Mouse (Mus musculus) gonadal fat pad, adult 2 months (tissue): ENCODE results near the gene Polr2g. TPM values are rescaled to one million over a fixed set of nuclear protein-coding genes. Genes with fewer than 3 reads are reported as not detected.

ENCODE experiments used
- DNase-seq: peaks from one replicate; pipeline ENCODE4 v3.0.0-alpha.2; 2012; ENCODE audit warnings: low read depth
- polyA plus RNA-seq: library from polyadenylated mRNA; depleted of rRNA; stranded (reverse); fragments of >200 nt; gene quantifications from 2 replicates; pipeline ENCODE4 v1.2.3, GENCODE M21; 2012; rRNA removed

Polr2g gene
- polyA plus RNA-seq, 1 experiment: 105 TPM

DNA sequence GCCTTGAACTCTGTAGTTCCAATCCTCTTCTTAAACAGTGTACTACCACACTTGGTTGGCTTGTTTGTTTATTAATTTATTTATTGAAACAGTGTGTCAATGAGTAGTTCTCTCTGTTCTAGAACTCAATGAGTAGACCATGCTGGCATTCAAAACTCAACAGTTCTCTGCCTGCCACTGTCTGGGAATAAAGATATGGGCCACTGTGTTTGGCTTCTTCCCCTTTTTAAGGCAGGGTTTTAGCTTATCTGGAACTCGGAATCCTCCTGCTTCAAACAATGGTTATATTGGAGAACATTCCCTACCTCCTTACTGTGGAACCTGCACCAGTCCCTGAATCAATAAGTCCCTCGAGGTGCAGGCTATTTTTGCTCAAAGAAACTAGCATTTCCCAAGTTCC, 39.5 kb downstream of the Polr2g start:
- no peak for DNase-seq

DNA sequence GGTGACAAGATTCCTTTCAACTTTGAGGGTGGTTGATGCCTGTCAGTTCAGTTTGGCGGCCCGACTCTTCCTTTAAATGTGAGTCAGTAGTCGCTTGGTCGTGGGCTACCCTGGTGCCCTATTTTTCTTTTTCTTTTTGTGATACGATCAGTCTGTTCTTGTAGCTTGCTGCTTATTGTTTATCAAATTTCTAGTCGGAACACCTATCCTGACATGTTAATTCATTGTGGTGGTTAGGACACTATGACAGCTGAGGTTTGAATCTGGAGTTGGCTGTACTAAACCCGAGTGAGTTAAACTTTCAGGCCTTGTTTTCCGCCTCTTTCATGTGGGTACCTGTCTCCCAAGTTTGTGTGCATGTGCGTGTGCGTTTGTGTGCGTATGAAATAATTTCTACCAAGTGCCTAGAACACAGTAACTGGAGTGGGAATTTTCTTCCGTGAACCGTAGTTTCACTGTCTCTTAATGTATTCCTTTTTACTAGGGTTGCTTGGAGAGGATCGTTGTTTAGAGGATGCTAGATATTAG, 40.8 kb downstream of the Polr2g start:
- DNase-seq: no peak

DNA sequence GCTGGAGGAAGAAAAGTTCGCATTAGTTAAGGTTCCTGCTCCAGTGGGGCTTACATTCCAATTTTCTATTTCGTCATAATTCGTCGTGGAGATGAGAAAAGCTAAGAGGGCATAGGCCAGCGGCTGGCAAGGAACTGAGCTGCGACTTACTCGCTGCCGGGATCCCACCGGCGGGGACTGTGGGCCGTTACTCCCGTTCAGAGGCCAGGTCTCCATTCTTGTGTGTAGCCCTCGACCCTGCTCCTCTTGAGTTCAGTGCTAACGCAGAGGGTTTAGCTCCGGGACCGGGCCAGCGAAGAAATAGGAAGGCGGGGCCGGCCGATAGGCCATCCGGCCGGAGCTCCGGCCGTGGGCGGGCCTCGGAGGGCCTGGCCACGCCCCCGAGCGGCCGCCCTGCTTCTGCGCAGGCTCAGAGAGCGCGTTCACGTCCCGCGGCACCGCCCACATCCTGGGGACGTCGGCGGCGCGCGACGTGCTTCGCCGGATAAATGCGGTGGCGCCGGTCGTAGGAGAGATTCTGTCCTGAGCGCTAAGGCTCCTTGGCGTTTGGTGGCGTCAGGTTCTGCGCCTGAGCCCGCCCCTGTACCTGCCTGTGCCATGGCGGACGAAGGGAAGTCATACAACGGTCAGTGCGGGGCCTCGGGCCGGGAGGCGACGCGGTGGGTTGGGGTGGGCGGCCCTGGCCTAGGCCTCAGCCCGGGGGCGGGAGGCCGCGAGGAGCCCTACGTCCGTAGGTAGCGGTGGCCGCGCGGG, 41.6 kb downstream of the Polr2g start, which contains the start of gene Nxf1:
Gene Nxf1 (plus strand): TSS at position 439 of the 753 bp plus-strand sequence.
- no peak for DNase-seq

DNA sequence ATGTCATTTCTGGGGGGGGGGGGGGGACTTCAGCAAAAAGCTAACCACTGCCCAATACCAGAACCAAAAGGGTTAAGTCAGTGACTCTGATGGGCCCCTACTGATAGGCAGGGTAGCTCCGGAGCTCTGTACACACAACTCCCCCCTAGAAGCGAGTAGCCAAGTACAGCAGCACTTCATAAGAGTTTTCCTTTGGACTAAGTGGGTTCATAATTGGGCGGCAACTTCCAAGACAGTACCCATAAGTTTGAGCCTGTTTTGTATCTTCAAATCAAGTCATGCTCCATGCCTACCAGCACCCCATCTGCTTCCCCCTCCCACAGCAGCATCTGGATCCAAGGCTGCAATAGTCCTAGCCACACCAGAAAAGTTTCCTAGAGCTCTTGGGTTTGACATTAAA, 42.7 kb downstream of the Polr2g start:
- no peak for DNase-seq

DNA sequence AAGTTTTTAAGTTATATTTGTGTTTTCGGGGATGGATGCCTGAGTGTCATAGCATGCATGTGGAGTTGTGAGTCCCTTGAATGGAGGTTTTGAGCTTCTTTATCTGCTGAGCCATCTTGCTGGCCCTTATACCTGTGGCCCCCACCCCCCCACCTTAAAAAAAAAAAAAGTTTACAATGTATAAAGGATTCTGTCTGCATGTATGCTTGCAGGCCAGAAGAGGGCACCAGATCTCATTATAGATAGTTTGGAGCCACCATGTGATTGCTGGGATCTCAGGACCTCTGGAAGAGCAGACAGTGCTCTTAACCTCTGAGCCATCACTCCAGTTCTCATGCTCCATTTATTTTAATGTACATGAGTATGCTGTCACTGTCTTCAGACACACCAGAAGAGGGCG, 51.0 kb downstream of the Polr2g start:
- no peak for DNase-seq

DNA sequence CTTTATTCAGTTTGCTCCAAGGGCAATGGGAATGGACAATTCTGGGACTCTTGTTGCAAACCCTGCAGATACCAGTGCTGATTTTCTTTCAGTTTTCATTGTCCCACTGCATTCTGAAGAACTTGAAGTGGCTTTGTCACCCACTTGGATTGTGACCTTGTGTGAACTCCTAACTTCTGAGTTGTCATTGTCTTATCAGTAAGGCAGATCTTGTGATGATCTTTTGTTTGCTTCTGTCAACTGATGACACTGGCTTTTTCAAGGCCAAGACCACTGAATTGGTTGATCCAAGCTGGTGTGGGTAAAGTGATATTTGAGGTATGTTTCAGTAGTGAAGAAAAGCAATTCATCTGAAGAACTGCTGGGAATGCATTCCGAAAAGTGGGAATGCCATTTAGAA, 53.0 kb downstream of the Polr2g start:
- no peak for DNase-seq

Other genes with a start within 250 kb of the Polr2g start
- 0.19 and 0.38 TPM in 2 replicates for gene Slc22a8, start 207.3 kb downstream of the Polr2g start, polyA plus RNA-seq
- 0.04 TPM in 1 of 2 replicates, not detected in the other for gene Slc22a6, start 180.5 kb downstream of the Polr2g start, polyA plus RNA-seq
- gene Chrm1, start 134.8 kb downstream of the Polr2g start, polyA plus RNA-seq: 0.12 and 0.25 TPM in 2 replicates
- gene Slc3a2, start 75.2 kb downstream of the Polr2g start, polyA plus RNA-seq: 393 and 456 TPM in 2 replicates
- 30.1 and 32.2 TPM in 2 replicates for gene Wdr74, start 62.8 kb downstream of the Polr2g start, polyA plus RNA-seq
- 2.3 and 2.5 TPM in 2 replicates for gene 1700092M07Rik, start 57.9 kb downstream of the Polr2g start, polyA plus RNA-seq
- gene Stx5a, start 57.2 kb downstream of the Polr2g start, polyA plus RNA-seq: 95.3 and 118 TPM in 2 replicates
- gene Nxf1, start 41.5 kb downstream of the Polr2g start, polyA plus RNA-seq: 96.6 and 113 TPM in 2 replicates
- gene Tmem223, start 27.6 kb downstream of the Polr2g start, polyA plus RNA-seq: 183 and 249 TPM in 2 replicates
- gene Tmem179b, start 24.1 kb downstream of the Polr2g start, polyA plus RNA-seq: 112 and 134 TPM in 2 replicates
- gene Taf6l, start 12.2 kb downstream of the Polr2g start, polyA plus RNA-seq: 17.4 and 19.6 TPM in 2 replicates
- 2.4 and 2.9 TPM in 2 replicates for gene Zbtb3, start 4.0 kb upstream of the Polr2g start, polyA plus RNA-seq
- 22.7 and 23.1 TPM in 2 replicates for gene Ttc9c, start 20.8 kb upstream of the Polr2g start, polyA plus RNA-seq
- gene Hnrnpul2, start 21.4 kb upstream of the Polr2g start, polyA plus RNA-seq: 19.0 and 35.0 TPM in 2 replicates
- gene AC129217.1, start 31.2 kb upstream of the Polr2g start, polyA plus RNA-seq: 0.57 and 9.1 TPM in 2 replicates
- gene Bscl2, start 38.9 kb upstream of the Polr2g start, polyA plus RNA-seq: 306 and 363 TPM in 2 replicates
- 0.43 and 0.46 TPM in 2 replicates for gene Gng3, start 40.6 kb upstream of the Polr2g start, polyA plus RNA-seq
- gene Lrrn4cl, start 52.2 kb upstream of the Polr2g start, polyA plus RNA-seq: 6.9 and 8.7 TPM in 2 replicates
- 88.9 and 91.5 TPM in 2 replicates for gene Ubxn1, start 72.9 kb upstream of the Polr2g start, polyA plus RNA-seq
- gene Uqcc3, start 82.3 kb upstream of the Polr2g start, polyA plus RNA-seq: 37.9 and 50.6 TPM in 2 replicates
- gene Lbhd1, start 85.2 kb upstream of the Polr2g start, polyA plus RNA-seq: 2.5 and 3.0 TPM in 2 replicates
- gene Gm49403, start 85.4 kb upstream of the Polr2g start, polyA plus RNA-seq: not detected in 2 replicates
- gene 1810009A15Rik, start 90.3 kb upstream of the Polr2g start, polyA plus RNA-seq: 23.6 and 25.6 TPM in 2 replicates
- gene Gm49416, start 90.3 kb upstream of the Polr2g start, polyA plus RNA-seq: not detected in 2 replicates
- gene Ints5, start 94.4 kb upstream of the Polr2g start, polyA plus RNA-seq: 18.3 and 18.5 TPM in 2 replicates
- gene Ganab, start 99.5 kb upstream of the Polr2g start, polyA plus RNA-seq: 134 and 150 TPM in 2 replicates
- gene B3gat3, start 121.8 kb upstream of the Polr2g start, polyA plus RNA-seq: 83.8 and 88.2 TPM in 2 replicates
- 9.6 and 11.7 TPM in 2 replicates for gene Rom1, start 130.8 kb upstream of the Polr2g start, polyA plus RNA-seq
- gene Eml3, start 131.0 kb upstream of the Polr2g start, polyA plus RNA-seq: 42.4 and 50.5 TPM in 2 replicates
- gene Mta2, start 143.3 kb upstream of the Polr2g start, polyA plus RNA-seq: 21.9 and 35.1 TPM in 2 replicates
- gene Tut1, start 155.3 kb upstream of the Polr2g start, polyA plus RNA-seq: 19.1 and 20.7 TPM in 2 replicates
- gene Eef1g, start 168.5 kb upstream of the Polr2g start, polyA plus RNA-seq: 295 and 302 TPM in 2 replicates
- 53.6 and 56.8 TPM in 2 replicates for gene Ahnak, start 190.7 kb upstream of the Polr2g start, polyA plus RNA-seq